Mouse (Mus musculus): ENCODE measurements around the gene Cbx2. TPM values are rescaled to one million over a fixed set of nuclear protein-coding genes. Genes with fewer than 3 reads are reported as not detected.

Gene Cbx2
- 3.0 and 8.5 TPM in 2 replicates for polyA plus RNA-seq (2012; rRNA removed; ENCODE audit: low replicate concordance)

DNA sequence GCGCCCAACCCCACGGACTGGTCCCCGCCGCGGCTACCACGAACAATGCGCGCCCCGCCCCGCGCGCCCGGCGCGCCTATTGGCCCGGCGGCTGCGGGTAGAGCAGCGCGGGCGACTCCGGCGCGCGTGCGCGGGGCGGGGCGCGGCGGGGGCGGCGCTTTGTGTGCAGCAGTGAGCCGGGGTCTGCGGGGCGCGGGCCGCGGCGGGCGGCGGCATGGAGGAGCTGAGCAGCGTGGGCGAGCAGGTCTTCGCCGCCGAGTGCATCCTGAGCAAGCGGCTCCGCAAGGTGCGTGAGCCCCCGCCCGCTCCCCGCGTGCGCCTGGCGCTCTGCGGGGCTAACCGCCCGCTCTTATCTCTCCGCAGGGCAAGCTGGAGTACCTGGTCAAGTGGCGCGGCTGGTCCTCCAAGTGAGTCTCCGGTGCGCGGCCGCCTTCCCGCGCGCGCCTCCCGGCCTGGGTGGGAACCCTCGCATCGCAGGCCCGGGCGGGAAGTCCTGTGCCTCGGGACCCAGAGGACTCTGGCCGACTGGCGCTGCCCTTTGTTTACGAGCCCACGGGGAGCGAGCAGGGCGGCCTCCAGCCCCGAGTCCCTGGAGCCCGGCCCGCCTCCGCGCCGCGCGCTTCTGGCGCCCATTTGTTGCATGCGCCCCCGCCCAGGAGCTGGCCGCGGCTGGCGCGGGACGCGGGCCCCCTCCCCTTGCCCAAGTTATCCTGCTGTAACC is at the start of gene Cbx2:
TSS of gene Cbx2 (plus strand) at position 68 of the 721 bp plus-strand sequence.

DNA sequence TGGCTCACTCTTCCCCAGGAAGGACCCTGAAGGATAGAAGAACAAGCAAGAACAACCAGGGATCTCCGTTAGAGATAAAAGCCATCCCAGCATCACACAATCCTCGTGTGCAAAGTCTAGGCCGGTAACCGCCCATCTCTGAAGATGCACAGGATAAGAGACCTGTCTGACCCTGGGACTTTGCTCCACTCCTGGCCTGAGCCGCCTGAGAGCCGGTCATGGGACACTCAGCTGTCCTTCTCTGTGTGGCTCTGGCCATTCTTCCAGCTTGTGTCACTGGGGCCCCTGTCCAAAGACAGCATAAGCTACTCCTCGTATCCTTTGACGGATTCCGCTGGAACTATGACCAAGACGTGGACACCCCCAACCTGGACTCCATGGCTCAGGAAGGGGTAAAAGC is 34.8 kb upstream of the Cbx2 start, which contains the start of gene Enpp7:
TSS of gene Enpp7 (plus strand) at position 190 of the 400 bp plus-strand sequence.

DNA sequence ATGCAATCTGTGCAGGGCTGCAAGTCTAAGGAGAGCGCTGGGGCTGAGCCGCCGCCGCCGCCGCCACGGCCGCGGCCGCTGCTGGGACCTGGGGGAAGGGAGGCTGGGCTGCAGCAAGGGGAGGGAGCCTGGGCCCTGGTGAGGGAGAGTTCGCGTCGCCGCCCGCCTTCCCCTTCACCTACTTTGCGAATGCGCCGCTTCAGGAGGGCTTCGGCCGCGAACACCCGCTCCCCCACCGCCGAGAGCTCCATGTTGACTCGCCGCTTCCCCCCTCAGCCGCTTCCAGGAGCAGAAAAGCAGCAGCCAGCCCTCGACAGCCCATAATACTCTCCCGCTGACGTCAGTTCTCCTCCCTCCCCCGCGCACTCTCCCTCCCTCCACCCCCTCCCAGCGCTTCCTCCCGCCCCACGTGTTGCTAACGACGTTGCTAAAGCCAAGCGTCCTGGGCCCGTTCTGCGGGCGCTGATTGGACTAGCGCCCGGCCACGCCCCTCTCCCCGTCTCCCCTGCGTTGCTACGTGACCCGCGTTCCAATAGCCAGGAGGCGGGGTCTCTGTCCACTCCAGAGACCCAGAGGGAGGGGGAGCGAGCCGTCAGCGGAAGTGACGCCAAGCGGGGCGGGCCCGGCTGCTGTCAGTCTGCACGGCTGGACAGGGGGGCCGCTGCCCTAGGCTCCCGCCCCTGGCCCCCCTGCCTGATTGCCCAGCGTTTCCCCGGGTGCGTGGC is 18.0 kb downstream of the Cbx2 start, which contains the start of gene Cbx8:
TSS of gene Cbx8 (minus strand) at position 370 of the 725 bp plus-strand sequence.

Other genes with a start within 250 kb of the Cbx2 start
- gene Rbfox3, start 111.4 kb upstream of the Cbx2 start, polyA plus RNA-seq (2012; rRNA removed; ENCODE audit: low replicate concordance), result 3.1 TPM in 1 of 2 replicates, not detected in the other
- gene Enpp7, start 34.8 kb upstream of the Cbx2 start, polyA plus RNA-seq (2012; rRNA removed; ENCODE audit: low replicate concordance), result not detected in 2 replicates
- gene Cbx8, start 18.0 kb downstream of the Cbx2 start, polyA plus RNA-seq (2012; rRNA removed; ENCODE audit: low replicate concordance), result 5.0 and 7.1 TPM in 2 replicates
- 12.5 and 16.2 TPM in 2 replicates for gene Cbx4, start 63.3 kb downstream of the Cbx2 start, polyA plus RNA-seq (2012; rRNA removed; ENCODE audit: low replicate concordance)
- gene Tbc1d16, start 205.5 kb downstream of the Cbx2 start, polyA plus RNA-seq (2012; rRNA removed; ENCODE audit: low replicate concordance), result 11.2 and 26.1 TPM in 2 replicates
- gene Ccdc40, start 205.6 kb downstream of the Cbx2 start, polyA plus RNA-seq (2012; rRNA removed; ENCODE audit: low replicate concordance), result 0.20 and 1.8 TPM in 2 replicates
- 180 and 243 TPM in 2 replicates for gene Gaa, start 244.9 kb downstream of the Cbx2 start, polyA plus RNA-seq (2012; rRNA removed; ENCODE audit: low replicate concordance)